Mouse (Mus musculus) right cerebral cortex, postnatal 14 days (tissue): ENCODE results near the gene Phldb3.
"Not testable (repeated sequence)": the region's sequence is repeated elsewhere in the genome, so short reads cannot be mapped to it uniquely, and the experiment has no call there.

Experiments
- DNase-seq: peaks from one replicate; pipeline ENCODE4 v3.0.0; 2022

Gene Phldb3

DNA sequence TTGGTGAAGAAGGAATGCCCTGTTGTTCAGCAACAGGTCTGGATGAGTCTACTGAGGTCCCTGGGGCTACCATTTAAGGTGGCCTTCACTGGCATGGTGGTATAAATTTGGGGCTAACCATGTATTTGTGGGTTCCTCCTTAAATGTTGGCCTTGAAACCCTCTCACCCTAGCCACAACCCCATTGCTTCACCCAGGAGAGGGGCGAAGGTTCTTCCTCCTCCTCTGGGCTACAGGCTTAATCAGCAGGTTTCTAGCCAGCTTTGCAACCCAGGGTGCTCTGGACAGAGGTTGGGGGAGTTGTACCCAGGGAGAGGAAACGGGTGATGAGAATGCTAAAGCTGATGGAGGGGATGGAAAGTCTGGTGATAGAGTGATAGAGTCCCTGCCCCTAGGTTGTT, 15.1 kb upstream of the Phldb3 start:
- DNase-seq: no peak

DNA sequence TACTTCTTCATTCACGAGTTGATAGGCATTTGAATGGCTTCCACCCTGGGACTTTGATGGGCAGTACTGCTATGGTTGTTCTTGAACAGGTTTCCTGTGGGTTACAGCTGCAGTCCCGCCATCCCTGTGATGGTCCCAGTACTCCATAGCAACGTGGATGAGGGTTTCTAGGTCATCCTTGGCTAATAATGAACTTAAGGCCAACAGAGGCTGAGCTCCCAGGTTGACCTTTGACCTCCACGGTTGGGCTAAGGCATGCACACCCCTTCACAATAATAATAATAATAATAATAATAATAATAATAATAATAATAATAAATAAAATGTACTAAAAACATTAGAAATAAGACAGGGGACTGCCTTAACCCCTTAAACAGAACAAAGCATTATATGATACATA, 12.4 kb upstream of the Phldb3 start:
- DNase-seq: no peak

GRCm38 (mm10) chr7:24599211-24600067, 11.1 kb upstream of the Phldb3 start:
- no peak for DNase-seq

- DNase-seq: peak; percentile 99
These were observed 9.5 kb upstream of the Phldb3 start for GRCm38 (mm10) chr7:24600941-24601597.

DNA sequence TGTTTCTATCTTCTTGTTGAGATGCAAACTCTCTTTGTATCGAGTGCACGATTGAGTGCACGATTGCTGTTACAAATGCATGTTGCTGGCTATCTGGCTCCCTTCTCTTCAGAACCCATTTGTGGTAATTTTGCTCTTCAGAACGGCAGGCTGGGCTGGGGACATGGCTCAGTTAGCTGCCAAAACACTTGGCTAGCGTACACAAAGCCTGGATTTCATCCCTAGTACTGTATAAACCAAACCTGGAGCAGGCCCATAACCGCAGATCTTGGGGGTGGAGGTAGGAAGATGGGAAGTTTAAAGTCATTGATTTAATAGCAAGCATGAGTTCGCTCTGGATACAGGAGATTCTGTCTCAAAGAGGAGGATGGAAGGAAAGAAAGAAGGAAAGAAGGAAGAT, 5.0 kb upstream of the Phldb3 start:
- no peak for DNase-seq

- DNase-seq: no peak
These were observed 4.5 kb upstream of the Phldb3 start for GRCm38 (mm10) chr7:24606046-24606445.

GRCm38 (mm10) chr7:24608017-24608416, 2.5 kb upstream of the Phldb3 start:
- DNase-seq: no peak

GRCm38 (mm10) chr7:24608561-24608960, 2.0 kb upstream of the Phldb3 start:
- DNase-seq: no peak

GRCm38 (mm10) chr7:24610879-24611494, 424 bp downstream of the Phldb3 start:
- DNase-seq: peak; percentile 38

DNA sequence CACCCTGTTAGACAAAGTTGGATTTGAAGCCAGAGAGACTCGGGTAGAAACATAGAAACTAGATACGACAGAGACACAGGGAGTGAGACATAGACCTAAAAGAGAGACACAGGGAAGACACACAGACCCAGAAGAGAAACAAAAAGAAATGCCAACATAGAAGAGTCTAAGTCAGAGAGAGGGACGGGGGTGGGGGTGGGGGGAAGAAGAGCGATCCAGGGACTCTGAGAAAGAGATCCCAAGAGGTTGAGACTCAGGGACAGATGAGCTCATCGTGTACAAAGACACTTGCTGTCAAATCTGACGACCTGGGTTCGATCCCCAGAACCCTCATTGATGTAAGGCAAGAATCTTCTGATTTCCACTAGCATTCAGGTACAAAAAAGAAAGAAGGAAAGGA, 1.1 kb downstream of the Phldb3 start:
- no peak for DNase-seq

DNA sequence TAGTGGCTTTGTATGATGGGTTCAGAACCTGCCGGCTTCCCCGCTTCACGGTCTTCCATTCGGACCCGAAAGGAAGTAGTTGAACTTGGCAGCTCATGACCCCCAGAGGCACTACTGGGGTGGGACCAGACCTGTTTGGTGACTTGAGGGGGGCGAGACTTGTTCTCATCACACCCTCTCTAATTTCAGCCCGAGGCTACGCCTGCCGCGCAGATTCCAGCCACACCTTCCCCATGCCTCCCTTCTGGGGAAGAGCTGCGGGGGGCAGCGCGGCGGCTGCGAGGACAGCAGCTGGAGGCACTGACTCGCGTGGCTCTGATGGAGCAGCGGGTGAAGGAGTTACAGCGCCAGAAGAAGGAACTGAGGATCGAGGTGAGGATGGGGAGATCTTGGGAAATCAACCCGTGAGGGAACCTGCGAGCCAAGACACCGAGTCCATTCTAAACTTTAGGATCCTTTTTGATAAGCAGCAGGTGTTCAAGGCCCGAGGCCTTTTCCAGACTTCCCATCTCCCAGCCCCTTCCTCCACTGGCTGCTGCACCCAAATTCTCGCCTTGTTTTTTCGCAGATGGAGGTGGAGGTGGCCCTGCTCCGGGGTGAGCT, 1.8 kb downstream of the Phldb3 start:
- DNase-seq: no peak

DNA sequence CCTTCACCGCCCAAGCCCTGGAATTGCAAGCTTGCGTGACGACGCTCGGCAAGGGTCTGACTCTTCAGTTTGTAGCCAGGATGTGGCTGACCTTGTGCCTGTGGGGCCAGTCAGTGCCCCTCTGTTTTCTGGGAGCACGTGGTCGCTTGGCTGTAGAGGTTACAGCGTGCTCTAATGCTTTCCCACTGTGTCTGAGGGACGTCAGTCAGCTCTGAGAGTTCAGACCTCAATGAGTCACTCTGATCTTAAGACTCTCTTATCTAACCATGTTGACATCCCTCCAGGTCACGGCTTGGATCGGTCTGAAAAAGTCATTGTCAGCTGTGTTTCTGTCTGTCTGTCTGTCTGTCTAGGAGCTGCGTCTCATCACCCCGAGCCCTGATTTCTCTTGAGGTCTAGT, 4.3 kb downstream of the Phldb3 start:
- DNase-seq: no peak

- DNase-seq: no peak
These were observed 7.2 kb downstream of the Phldb3 start for GRCm38 (mm10) chr7:24617763-24618162.

- DNase-seq: not testable (repeated sequence)
These were observed 7.8 kb downstream of the Phldb3 start for GRCm38 (mm10) chr7:24618374-24618773.

DNA sequence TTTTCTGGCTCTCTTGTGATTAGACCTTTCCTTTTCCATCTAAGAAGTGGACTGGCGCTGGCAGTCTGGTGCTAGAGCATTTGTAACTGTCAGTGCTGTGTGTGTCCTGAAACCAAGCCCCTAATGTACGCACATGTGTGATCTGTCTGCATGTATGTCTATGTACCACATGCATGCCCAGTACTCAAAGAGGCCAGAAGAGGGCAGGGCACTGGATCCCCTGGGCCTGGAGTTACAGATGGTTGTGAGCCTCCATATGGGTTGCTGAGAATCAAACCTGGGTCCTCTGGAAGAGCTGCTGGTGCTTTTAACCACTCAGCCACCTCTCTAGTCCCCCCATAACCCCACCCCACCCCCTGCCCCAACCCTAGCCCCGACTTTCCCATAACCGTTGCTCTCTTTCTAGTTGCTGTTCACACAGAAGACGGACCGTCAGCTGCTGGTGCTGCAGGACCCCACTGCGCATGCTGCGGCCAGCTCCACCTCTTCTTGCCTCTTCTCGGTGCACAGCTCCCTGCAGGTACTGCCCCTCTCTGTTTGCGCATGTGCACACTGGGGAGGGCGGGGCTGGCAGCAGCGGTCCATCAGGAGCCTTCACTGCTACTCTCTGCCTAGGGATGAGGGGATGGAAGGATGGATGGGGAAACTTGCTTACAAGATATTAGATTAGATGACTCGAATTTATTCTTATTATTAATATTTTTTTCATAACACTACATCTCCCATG, 9.3 kb downstream of the Phldb3 start:
- no peak for DNase-seq

DNA sequence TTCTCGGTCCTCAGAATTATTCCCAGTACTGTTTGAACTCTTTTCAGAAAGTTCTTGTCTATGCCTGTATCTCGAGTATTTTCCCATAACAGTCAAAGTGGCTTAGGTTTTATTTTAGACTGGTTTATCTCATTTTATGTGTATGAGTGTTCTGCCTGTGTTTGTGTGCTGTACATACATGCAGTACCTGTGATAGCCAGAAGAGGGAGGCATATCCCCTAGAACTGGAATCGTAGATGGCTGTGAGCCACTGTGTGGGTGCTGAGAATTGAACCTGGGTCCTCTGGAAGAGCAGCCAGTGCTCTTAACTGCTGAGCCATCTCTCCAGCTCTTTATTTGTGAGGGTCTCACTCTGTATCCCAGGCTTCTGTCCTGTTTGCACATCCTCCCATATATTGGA, 10.6 kb downstream of the Phldb3 start:
- no peak for DNase-seq

DNA sequence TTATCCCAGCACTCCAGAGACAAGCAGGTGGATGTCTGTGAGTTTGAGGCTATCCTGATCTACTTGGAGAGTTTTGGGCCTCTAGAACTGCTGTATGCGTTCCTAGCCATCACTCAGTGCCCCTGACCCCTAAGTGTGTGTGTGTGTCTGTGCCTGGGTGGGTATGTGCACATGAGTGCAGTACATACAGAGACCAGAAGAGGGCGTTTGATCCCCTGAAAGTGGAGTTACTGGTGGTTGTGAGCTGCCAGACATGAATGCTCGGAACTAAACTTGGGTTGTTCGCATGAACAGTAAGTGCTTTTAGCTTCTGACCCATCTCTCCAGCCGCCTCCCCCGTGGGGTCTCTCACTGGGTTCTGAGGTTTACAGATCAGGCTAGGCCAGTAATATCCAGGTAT, 12.4 kb downstream of the Phldb3 start:
- DNase-seq: no peak

- peak; percentile 38 for DNase-seq
These were observed 18.4 kb downstream of the Phldb3 start for GRCm38 (mm10) chr7:24628685-24629610.

DNA sequence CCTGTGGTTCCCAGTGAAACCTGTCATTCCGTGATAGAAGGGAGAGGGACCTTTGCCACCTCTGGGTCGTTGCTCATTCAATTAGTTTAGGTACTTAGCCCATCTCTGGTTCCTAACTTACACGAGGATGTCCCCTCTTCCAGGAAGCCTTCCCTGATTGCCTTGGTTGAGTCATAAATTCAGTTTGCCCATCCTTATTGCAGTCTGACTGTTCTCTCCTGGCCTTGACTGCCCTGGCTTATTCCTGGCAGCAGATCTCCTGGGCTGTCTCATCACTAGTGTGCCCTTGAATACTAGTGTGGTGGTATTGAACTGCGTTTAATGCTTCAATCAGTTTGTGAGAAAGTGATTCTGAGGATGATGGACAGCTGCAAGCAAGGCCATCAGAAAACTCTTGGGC, 19.1 kb downstream of the Phldb3 start:
- no peak for DNase-seq

DNA sequence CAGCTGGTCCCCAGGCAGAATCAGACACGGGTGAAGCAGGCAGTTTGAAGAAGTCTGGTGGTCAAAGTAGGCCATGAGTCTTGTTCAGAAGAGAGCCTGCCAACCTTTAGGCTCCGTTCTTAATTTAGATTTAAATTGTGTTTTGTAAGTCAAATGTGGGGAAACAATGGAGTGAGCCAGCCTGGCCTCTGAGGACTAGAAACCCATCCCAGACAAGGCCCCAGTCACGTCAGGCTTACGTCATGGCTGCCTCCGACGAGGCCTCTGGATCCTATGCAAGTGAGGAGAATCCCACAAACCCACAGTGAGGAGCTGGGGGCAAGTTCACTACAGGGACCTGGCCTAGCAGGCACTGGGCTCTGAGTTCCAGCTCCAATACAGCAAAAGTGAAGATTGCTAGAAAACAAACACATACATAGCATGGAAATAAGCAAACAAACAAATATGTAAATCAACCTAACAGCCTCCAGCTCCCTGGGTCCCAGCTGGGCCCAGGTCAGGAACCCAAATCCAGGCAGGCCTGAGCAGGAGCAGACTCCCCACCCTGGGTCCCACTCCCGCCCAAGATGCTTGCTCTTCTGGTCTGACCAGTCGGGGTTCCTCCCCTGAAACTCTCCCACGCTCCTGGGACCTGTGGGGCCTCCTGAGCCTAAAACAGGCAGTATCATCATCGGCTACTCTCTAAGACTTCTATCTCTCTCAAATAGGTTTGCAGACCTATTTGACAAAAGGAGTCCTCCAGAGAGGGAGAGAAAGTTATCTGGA, 19.7 kb downstream of the Phldb3 start:
- no peak for DNase-seq

- DNase-seq: no peak
These were observed 25.7 kb downstream of the Phldb3 start, which contains the start of gene Lypd3 for GRCm38 (mm10) chr7:24636264-24636663. Lypd3 (plus strand) TSS chr7:24636550.
